Mouse (Mus musculus): ENCODE results near the gene Nrtn.
A peak's percentile ranks its signal among the peaks of the same experiment; 100 is the strongest.

Gene Nrtn

DNA sequence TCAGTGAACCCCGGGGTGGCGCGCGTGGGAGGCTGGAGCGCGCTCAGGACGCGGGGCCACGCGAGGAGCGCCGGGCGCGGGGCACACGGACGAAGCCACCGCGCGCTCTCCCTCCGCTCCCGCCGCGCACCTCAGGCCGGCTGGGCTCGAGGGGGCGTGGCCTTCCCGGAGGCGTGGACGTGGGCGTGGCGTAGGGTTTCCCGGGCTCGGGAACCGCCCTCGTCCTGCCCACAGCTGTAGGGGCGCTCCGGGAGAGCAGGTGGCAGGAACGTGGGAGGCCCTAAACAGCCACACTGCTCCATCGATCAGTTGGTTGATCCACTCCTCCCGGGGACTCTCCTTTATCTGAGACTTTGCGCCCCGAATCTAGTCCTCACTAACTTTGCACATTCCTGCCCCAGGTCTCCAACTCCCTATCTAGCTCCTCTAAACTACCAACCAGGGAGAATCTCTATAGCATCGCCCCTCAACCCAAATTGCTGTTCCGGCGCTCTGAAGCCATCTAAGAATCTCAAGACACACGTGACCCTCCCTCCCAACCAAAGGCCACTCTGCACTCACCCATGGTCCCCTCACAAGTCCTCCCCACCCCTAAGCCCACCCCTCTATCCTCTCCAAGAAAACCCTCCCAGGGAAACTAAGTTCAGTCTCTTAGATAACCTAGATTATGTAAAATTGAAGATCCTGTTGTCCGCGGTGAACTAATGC, at the start of gene Nrtn:
Gene Nrtn, minus strand, starts transcription at position 115 of the 708 bp plus-strand sequence.
- no peak for DNase-seq (ENCODE audit: low read depth, low spot score)

DNA sequence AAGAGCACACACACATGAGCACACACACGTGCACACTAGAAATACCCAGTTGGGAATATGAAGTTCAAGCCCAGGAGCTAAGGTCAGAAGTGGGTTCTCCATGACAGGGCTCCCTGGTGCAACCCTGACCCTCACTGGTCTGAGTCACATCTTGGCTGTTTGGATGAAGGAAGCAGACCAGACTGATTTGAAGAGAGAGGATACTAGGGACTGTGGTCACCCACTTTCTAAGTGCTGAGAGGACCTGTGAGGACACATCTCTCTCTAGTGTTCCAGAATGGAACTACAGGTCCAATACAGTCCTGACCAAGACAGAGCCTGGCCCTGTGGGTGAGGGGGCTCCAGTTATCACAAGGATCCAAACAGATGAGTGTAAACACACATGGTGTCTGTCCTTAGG, 48.5 kb upstream of the Nrtn start:
- DNase-seq (ENCODE audit: low read depth, low spot score), result no peak

DNA sequence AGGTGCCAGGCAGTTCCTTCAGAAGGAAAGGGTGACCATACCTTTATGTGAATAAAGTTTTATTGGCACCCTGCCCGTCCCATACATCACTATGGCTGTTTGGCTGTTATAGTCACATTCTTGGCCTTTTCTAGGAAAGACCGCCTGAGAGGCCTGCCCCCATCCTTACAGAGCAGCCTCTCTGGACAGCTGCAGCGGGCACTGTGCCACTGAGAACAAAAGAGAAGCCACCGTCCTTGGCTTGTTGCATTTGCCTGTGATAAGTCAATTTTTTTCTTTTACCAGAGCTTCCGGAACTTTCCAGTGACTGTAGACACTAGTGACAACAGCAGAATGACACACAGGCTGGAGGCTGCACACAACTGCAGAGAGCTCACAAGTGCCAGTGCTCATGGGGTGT, 47.6 kb upstream of the Nrtn start:
- DNase-seq (ENCODE audit: low read depth, low spot score), result no peak

DNA sequence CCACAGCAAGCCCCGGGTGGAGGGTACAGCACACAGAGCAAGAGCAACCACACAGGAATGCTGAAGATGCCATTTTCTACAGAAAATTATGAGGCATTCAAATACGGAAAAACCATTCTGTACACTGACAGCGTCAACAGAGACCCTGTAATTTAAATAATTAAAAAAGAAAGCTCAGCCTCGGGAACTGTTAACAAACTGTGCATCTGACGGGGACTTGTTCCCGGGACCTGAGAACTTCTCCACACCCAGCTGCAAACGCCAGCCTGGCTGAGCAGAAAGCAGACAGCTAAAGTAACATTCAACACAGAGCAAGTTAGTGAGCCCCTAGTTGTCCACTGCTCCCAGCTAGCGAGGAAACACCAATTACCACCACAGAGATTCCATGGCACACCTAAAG, 44.7 kb upstream of the Nrtn start:
- DNase-seq (ENCODE audit: low read depth, low spot score), result no peak

DNA sequence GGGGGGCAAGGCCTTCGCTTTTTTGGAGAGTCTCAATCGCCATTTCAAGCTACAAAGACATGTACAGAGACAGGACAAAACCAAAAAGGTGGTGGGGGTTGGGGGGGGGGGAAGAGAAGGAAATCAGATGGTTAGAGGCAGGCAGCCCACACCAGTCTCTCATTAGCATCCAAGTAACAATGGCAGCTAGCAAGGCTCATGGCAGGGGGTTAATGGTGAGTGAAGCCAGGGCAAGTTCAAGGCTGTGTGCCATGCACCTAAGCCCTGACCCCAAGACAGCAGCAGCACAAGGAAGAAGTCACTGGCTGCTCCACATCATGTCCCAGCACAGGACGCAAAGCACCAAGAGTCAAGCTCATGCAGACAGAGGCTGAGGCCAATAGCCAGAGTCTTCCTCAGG, 41.9 kb upstream of the Nrtn start:
- DNase-seq (ENCODE audit: low read depth, low spot score), result no peak

DNA sequence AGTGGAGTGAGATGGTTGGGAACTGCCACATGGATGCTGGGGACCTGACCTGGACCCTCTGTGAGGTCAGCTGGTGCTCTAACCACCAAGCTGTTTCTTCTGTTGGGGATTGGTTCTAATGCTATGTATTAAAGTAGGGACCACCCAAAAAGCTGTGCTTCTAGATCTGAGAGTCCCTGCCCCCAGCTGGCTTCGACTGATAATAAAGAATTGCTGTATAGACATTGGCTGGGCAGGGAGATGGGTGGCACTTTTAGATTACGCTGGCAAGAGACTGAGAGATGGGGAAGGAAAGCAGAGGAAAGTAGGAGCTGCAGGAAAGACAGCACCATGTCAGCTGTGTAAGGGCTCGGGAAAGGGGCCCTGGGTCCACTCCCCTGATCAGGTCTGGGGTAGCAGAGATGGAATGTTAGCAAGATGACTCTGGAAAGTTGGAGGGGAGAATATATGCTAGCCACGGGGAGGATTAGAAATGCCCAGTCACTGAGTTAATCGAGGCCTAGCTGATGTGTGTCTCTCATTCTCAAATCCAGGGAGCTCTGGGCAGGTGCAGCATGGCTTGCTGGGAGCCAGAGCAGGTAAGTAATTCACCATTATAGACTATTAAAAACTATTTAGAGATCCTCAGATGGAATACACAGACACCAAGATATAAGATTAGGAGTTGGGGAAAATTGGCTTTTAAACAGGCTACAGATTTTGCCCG, 36.4 kb upstream of the Nrtn start:
- no peak for DNase-seq (ENCODE audit: low read depth, low spot score)

DNA sequence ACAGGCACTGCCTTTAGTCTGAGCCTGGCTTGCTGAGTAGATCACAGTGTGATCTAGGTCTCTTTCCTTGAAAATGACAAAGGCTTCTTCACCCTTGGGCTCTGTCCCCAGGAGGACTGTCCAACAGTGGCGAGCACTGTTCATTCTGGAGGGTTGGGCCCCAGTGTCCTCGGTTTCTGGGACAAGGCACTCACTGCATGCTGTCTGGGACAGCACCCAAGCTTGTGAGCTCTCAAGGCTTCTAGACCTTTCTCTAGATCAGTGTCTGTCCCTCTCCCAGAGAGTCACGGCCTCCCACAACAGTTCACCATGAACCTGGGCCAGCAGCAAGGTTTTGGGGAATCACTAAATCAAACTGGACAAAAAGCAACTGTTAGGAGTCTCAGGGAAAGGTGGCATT, 35.3 kb upstream of the Nrtn start:
- no peak for DNase-seq (ENCODE audit: low read depth, low spot score)

DNA sequence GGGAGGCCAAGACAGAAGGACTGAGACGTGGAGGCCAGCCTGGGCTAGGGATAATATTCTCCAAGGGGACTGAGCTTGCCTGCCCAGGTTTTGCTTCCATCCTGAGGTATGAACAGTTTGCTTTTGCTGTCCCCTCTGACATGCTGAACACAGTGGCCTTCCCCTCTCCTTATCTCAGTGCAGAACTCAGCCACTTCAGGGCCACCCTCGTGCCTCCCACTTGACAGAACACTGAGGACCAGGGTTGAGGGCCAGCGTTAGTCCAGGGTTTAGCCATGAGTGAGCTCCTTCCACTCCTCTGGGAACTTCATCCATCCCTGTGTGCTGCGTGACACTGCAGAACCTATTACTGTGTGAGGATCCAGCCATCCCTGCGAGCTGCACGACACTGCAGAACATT, 32.0 kb upstream of the Nrtn start:
- no peak for DNase-seq (ENCODE audit: low read depth, low spot score)

DNA sequence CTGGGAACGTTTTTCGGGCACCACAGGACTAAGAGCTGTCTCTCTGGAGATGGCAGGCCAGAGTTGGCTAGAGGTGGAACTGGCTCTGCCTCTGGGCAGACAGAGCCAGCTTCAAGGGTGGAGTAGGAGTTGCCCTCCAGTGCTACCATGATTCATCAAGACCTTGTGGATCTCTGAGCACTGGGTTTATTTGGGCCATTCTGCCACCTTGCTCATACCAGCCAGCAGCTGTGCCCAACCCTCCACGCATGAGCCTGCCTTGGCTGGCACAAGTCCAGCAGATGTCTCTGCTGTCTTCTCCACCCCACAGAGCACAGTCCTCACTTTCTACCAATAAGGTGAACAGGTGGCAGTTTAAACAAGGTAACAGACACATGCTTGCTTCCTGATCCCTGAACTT, 31.6 kb upstream of the Nrtn start:
- DNase-seq (ENCODE audit: low read depth, low spot score), result no peak

DNA sequence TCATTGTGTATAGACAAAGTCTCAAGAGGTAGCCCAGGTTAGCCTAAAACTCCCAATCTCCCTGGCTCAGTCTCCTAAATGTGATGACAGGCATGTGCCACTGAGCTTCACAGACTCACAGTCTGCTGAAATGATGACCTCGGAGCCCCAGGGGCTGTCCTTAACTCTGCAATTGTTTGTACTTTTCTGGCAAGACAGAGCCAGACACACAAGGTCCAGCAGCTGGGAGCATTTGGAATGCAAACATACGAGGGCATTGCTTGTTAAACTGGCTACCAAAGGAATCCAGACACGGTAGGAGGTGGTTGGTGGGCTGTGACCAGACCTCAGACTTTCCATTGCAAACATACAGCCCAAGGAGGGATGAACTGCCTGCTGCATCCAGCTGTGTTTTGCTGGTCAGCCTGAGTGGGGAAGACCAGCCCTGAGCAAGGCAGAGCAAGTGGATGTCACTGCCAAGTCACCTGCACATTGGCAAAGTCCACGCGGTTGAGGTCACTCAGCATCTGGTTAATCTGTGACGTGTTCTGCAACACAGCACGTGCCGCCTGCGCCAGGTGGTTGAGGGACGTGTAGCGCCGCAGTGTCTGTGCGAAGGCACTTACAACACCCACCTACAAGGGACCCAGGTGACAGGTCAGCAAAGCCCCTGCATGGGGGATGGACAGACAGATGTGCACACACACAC, 23.1 kb upstream of the Nrtn start:
- no peak for DNase-seq (ENCODE audit: low read depth, low spot score)

DNA sequence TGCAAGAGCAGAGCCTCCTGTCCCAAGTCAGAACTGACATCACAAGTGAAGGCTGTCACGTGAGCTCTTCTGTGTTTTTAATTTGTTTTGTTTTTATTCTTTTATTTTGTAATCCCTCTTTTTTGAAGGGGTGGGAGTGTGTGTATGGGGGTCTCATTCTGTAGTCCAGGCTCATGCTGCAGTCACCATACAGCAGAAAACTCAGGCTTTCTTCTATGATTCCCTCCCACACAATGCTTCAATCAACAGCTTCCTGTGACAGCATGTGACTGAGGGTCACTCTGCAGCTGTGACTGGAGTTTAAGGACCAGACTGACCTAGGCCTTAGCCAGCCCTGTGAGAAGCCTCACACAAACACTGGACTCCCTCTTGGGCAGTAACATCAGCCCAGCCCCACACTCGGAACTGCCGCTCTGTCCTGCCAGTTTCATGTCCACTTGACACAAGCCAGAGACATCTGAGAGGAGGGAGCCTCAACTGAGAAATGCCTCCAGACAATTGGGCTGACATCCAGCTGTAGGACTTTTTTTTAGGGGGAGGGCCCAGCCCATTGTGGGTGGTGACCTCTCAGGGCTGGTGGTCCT, 21.5 kb upstream of the Nrtn start:
- no peak for DNase-seq (ENCODE audit: low read depth, low spot score)

DNA sequence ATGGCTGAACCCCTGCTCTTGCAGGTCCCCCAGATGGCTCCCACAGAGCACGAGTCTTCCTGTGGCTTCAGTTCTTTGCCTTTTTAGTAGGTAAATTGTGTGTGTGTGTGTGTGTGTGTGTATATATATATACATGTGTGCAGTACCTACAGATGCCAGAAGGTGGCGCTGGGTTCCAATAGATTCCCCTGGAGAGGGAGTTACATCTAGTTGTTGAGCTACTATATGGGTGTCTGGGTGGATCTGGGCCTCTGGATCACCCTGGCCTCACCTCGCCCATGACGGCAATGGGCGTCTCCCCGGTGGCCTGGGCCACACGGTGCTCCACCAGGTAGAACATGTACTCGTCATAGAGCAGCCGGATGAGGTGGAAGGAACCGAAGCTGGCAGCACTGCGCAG, 20.2 kb upstream of the Nrtn start:
- no peak for DNase-seq (ENCODE audit: low read depth, low spot score)

DNA sequence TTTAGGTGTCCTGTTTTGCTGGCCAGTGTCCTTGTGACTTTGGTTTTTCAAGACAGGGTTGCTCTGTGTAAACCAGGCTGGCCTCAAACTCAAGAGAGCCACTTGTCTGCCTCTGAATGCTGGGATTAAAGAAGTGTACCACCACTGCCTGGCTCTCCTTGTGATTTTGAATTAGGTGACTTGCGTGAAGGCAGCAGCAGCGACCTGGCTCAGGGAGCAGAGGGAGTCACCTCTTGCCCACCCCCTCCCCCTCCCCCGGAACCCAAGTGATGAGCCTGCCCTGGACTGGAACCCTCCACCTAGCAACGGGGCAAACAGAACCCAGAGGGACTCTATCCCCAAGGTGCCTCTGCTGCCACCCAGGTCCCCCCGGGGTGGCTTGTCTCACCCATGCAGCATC, 12.6 kb upstream of the Nrtn start, which contains the start of gene Prr22:
Gene Prr22, plus strand, starts transcription at position 301 of the 400 bp plus-strand sequence.
- no peak for DNase-seq (ENCODE audit: low read depth, low spot score)

DNA sequence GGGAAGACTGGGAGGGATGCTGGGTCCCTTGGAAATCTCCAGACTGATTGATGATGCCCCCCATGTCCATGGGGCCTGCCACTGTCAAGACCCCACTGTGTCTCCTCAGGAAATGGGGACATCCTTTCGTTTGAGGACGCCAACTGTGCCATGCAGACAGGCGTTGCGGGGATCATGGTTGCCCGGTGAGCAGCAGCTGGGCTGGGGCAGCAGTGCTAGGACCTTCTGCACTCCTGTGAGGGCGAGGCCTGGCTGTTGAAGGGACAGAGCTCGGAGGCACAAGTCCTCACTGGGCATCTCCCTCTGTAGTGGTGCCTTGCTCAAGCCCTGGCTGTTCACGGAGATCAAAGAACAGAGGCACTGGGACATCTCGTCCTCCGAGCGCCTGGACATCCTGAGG, 11.6 kb upstream of the Nrtn start:
- DNase-seq (ENCODE audit: low read depth, low spot score), result no peak

DNA sequence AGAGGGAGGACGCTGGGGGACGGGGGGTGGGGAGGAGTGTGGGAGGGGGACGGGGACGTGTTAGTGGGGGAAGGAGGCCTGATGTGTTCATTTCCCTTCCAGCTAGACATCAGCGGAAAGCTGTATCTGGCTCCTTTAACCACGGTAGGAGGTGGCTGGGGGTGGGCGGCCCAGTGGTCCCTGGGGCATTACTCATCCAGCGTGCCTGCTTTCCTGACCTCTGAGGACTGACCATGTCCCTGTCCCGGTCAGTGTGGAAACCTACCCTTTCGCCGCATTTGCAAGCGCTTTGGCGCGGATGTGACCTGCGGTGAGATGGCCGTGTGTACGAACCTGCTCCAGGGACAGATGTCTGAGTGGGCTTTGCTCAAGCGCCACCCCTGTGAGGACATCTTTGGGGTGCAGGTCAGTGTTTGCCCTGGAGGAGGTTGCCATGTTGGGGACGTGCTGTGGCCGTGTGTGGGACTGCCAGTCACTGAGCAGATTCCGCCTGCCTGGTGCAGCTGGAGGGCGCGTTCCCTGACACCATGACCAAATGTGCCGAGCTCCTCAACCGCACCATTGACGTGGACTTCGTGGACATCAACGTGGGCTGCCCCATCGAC, 10.3 kb upstream of the Nrtn start:
- no peak for DNase-seq (ENCODE audit: low read depth, low spot score)

DNA sequence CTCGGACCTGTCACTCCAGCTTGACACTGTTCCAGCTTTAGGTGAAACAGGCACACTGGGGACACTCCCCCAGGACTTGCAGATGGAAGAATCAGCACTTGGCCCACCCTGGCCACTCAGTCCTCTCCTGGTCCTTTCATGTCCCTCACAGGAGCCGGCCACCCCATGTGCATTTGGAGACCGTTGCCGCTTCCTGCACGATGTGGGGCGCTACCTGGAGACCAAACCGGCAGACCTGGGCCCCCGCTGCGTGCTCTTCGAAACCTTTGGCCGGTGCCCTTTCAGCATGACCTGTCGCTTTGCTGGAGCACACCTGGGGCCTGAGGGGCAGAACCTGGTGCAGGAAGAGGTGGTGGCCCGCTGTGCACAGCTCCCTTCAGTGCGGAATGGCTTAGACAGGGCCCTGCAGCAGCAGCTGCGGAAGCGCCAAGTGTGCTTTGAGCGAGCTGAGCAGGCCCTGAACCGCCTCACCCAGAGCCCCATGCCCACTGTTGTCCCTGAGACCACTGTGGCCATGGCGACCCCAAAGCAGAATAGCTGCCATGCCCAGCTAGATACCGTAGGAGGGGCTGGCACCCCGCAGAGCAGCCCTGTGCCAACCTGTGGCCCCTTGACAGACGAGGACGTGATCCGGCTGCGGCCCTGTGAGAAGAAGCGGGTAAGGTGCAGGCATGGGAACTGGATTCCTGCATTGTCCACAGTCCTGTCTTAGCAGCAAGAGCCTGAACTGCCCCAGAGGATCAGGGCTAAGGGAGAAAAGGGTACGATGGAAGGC, 9.5 kb upstream of the Nrtn start:
- DNase-seq (ENCODE audit: low read depth, low spot score), result no peak

DNA sequence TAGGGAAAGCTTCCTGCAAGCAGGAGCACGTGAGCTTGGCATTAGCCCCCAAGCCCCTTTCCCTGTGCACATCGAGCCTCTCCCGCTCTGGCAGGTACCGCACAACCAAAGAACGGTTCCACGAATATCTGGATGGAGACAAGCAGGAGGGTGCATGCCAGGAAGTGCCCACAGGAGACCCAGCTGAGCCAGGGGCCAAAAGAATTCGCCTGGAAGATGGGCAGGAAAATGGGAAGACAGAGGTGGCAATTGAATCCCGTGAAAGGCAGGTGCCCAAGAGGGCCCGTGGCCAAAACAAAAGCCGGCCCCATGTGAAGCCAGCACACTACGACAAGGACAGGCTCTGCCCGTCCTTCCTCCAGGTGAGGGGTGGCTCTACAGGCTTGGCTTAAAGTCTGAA, 8.1 kb upstream of the Nrtn start:
- no peak for DNase-seq (ENCODE audit: low read depth, low spot score)

DNA sequence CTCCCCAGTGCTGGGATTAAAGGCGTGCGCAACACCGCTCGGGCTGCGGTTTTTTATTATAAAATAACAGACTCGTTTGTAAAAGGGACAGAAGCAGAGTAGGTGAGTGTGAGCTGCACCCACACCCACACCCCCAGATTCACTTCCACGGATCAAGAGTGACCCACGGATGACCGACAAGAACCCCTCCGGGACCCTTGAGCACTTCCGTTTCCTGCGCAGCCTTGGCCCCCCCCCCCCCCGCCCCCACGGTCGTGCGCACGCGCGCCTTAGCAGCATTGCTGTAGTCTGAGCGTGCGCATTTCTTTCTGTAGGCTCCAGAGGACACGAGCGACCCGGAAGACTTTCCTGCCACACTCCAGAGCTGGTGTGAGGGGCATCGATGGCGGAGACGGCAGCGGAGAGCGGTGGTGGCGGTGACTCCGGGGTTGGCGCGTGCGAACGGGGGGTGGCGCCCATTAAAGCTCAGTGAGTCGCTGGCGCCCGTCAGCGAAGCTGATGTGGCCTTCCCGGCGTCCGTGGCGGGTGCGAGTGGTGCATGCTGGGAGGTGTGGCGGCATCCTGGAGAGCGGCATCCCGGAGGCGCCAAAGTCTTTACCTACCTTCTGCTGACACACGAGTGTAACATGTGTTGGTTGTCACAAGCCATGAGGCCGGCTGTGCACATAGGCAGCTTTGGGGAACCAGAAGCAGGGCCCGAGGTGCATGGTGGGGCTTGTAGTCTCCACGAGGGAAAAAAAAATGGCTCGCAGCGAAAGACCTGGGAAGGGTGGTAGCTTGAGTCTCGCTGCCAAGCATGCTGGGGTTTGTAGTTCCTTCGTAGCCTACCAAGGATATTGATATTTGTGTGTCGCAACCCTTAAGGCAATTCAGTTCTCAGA, 7.4 kb upstream of the Nrtn start, which contains the start of gene Dus3l:
Gene Dus3l, plus strand, starts transcription at position 284 of the 881 bp plus-strand sequence.
- peak; percentile 94 for DNase-seq (ENCODE audit: low read depth, low spot score)

DNA sequence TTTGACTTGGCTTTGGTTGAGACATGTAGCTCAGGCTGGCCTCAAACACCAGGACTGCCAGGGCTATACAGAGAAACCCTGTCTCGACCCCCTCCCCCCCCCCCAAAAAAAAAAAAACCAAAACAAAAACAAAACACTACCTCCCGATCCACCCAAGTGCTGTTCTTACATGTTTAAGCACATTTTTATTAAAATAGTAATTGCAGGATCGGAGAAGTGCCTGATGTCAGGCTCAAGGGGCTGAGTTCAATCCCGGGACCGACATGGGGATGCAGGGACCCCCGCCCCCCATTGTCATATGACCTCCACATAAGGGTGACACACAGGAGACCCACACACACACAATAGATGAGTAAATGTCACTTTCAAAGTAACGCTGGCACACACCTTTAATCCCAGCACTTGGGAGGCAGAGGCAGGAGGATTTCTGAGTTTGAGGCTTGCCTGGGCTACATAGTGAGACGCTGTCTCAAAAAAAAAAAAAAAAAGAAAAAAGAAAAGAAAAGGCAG, 6.5 kb upstream of the Nrtn start:
- DNase-seq (ENCODE audit: low read depth, low spot score), result no peak

Data from telencephalon, adult 2 months (tissue).